Mouse (Mus musculus) right cerebral cortex, postnatal 10 days (tissue): ENCODE measurements around the gene Kirrel3.

ENCODE experiments used
- DNase-seq, 2 experiments: peaks; one replicate each; pipeline ENCODE4 v3.0.0; 2021; ENCODE audit warnings: low spot score in 2 of 2

The Kirrel3 gene

DNA sequence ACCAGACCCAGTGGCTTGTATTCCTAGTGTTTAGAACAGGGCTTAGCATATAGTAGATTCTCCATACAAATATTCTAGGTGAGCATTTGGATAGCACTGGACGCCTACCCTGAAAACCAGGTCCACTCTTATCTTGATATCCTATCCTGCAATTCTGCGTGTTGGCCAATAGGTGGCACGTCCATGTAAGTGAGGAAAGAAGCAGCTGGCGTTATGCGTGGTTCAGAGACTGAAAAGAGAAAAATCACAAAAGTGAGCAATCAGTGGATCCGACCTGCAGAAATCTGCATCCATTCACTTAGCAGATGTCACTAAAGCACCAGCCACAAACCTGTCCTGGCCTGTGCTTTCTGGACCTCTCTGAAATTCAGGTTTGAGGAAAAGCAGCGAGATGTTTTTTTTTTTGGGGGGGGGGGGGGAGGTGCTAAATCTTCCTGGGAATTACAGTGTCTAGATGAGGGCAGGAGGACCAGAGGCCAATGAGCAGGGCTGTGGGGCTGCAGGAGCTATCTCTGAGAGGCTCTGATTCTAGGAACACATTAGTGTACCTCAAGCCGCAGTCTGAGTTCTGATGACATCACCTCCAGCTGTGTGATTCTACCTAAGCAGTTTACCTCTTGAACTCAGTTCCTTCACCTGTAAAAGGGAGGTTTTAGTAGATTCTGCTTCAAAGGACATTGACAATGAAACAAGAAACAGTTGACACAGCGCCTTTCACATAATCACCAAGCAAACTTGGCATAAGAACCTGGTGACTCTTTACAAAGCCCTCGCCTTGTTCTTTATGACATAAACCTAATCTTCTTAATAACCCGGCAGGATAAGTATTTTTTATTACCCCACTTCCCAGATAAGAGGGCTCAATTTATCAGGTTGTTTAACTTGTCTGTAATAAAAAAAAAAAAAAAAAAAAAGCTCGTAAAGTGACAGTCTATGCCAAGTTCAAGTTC, 498.1 kb downstream of the Kirrel3 start:
- peak; percentile 51 to 56 for DNase-seq

DNA sequence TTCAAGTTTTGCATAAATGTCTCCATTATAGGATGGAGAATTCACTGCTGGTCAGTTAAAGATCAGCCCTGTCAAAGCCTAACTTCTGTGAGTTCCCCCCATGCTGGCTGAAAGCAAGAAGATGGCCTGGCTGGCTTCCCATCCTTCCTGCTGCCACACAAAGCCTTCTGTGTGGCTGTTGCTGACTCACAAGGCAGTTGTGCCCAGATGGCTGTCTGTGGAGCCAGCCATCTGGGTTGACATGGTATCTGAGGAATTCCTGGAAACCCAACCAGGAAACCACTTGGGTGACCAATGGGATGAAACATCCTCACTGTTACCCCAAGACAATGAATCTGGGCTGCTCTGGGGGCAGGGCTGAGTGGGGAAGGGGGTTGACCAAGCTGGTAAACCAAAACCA, 500.5 kb downstream of the Kirrel3 start:
- peak; percentile 76 to 77 for DNase-seq

DNA sequence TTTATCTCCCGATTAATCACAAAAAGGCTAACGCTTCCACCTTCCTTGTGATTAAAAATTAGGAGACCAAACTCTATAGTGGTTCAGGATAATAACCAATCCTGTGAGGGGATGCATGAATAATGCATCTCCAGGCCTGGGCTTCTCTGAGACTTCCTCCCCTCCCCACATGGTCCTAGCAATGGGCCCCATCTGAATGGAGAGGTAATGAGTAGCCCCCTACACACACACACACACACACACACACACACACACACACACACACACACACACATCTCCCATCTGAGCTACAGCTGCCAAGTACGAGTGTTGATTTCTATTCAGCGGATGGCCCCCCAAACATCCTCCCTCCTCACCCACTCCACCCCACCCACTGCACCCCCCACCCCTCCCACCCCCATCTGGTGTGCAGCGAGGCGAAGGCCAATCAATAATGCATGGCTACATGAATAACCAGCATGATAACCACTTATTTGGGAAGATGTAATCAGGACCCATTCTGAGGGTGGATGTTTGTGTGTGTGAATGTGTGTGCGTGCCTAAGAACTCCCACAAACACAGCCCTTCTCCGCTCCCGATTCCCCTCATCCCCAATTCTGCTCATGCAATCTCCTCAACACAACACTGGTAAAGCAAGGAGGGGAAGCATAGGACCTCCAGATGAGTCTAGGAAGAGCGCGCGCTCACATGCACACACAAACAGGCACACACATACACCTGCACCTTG, 501.9 kb downstream of the Kirrel3 start:
- peak in 1 of 2 experiments; percentile 45 for DNase-seq

DNA sequence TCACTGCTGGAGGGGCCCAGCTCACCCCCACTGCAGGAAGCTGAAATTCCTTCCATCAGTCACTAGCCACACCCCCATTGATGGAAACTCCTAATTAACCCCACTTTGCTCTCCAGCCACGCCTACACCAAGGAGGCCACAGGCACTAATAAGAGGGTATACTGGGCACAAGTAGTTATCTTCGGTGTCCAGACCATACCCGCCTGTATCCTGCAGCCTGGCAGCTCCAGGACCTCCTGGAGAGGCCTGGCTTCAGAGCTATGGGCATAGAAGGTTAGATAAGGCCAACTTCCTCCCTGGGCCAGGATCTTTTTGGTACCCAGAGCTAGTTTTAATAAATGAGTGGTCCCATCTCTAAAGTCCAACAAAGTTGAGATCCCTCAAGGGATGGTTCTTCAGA, 503.0 kb downstream of the Kirrel3 start:
- DNase-seq, result no peak

DNA sequence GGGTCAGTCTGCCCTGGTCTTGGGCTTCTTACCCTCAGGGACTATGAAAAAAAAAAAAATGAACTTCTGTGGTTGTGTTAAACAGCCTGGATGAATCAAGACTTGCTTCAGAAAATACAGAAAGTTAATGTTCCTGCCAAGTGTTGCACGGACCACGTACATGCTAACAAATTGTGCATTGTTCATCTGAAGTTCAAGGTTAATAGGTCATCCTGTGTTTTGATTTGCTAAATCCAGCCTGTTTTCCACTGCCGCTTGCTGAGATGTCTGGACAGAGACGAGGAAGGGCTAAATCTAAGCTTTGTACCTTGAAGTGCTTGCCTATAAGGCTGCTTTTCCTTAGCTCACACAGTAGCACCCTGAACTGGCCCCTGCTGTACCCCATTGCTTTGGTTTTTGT, 506.5 kb downstream of the Kirrel3 start:
- DNase-seq, result no peak

DNA sequence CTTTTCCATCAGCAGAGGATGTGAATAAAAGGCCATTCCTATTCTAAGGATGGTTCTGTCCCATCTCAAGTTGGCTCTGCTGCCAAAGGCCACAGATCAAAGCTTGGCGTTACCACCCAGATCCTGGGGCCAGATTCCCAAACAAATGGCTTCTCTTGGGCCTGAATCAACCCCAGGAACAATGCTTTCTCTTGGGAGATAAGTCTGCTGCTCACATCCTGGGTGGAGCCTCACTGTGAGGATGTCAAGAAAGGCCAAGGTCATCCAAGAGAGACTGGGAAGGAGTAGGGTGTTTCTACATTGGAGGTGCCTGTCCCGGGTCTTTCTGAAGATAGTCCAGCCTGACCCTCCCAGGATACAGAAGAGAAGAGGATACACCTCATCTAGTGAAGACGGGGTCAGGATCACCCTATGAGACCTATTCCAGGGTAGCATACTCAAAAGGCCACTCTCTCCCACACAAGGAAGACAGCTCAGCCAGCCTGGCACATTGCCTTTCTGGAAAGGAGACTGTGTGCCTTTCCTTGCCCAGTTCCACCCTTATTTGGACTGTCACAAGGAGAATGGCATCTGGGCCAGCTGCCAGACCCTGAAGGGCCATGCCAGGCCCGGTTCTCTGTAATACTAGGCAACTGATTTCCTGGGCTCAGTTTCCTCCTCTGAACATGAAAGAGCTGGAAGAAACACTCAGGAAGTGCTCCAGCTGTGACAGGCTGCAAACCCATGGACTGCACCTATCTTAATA, 507.9 kb downstream of the Kirrel3 start:
- peak; percentile 88 for DNase-seq

DNA sequence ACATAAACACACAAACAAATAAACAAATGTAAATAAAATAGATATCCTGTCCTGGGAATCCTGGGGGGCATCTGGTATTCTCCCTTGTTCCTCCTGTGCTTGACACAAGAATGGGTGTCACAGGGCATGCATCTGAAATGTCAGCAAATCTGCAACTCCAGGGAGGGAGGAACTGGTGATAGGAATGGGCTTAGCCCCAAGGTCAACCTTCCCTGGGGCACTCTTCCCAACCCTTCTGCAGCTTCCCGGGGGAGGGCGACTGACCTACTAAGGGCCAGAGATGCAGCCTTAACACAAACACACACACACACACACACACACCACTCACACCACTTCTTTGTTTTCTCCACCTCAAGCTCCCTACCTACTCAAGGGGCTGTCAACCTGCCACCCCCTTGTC, 509.4 kb downstream of the Kirrel3 start:
- DNase-seq, result no peak

DNA sequence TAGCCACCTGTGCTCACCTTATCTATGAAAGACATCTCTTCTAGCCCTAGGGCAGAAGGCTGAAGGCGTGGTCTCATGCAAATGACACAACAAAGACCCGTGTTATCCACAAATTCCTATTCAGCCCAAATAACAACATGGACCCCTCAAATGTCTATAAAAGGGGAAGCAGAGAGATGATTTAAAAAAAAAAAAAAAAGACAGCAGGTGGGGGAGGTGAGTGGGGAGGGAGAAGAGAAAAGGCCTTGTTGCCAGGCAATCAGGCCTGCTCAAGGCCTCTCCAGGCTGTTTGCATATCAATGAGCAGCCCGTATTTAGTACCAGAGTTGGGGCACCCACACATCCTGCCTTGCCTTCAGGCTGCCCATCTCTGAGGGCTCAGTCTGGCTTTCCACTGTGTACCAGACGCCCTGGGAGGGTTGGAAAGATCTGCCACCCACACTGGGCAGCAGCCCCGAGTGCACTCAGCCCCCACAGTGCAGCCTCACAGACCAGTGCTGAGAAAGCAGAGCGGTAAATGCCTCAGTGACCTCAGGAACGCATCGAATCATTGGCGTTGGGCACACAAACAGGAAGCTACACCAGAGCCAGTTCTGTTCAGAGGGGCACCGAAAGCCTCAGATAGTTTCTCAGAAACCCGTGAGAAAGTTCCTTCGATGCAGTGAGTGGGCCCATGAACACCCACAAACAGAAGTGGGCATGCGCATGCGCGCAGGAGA, 510.1 kb downstream of the Kirrel3 start:
- DNase-seq, result peak; percentile 71 to 75

DNA sequence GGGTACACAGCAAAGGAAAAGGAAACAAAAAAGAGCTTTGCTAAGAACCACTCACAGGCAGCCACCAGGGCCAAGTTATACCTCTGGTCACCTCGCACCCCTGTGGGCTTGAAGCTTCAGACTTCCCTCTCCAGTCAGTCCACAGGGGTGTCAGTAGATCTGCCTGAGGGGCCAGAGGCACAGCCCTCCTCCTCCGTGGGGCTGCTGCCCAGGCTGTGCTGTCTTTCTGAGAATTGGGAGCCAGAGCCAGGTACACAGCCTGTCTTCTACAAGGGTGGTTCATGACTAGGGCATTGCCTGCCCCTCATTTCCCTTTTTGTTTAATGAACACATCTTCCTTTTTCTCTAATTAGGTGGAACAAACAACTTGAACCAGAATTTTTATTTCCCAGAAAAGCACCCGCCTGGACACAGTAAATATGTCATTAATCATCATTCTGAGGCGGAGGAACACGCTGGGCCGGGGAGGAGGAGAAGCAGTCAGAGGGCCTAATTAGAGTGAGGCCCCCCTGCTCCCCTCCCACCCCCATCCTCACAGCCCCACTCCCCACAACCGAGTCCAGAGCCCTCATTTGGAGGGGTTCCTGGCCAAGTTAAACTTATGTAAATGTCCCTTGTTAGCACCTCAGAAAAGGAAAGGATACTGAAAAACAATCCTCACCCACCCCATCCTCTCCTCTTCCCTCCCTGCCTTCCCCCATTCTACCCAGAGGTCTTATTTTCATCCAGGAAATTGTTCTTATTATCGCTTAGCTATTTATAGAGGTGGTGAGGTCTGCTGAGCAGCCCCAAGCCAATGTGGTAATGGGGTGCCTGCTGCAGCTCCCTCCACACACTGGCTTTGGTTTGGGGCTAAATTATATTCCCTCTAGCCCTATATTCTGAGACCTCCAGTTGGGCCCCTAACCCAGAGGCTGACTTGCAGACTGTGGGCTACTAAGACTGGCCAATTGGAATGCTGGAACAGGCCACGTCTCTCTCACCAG, 512.5 kb downstream of the Kirrel3 start:
- no peak for DNase-seq

DNA sequence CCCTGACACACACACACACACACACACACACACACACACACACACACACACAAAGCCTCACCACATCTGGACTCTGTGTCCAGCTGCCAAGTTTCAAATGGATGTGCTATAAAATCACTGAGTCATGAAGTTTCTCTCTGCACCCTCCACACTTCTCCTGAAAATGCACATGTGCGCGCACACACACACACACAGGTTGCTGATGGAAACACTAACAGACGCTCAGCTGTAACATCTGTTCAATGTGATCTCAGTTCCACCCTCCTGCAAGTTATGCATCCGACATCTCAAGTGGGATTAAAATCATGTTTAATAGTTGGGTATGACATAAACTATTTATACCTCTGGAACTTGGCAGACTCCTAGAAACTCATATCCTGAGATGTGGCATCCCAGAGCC, 518.4 kb downstream of the Kirrel3 start:
- DNase-seq, result no peak

DNA sequence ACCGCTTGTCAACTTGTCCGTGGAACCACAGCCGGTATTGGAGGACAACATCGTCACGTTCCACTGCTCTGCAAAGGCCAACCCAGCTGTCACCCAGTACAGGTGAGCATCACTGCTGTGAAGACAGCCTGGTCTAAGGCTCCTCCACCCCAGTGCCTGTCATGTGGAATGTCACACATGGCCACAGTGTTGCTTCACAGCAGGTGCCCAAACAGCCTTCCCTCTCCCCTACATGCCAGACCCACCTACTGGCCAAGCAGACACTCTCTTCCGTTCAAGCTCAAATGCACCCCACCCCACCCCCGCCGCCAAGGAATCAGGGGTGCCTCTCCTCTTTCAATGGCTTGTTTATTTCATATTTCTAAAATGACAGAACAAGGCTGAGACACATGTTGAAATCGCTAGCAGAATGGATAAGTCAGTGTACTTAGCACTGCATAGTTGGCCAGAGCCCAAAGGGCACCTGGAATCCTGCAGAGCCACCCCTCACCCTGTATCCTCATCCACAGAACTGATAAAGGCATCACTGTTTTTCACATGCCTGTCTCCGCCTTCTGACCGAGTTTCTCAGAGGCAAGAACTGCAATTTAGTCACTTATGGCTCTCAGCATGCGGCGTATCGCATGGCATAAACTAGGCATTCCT, 522.1 kb downstream of the Kirrel3 start:
- no peak for DNase-seq

DNA sequence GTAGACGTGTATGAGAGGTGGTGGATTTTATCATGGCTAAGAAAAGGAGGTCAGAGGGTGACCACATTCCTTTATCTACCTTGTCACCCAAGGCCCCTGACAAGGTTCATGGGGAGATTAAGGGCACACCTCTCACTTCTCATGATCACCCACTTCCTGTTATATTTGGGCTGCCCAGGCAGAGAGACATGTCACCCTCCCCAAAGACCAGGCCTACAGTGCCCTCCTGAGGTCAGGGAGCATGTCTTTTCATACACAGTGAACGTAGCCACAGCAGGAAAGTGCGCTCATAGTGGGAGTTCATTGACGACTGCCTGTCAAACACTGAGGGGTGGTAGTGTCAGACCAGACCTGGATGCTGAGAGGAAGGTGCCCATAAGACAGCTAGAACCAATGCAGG, 531.1 kb downstream of the Kirrel3 start:
- DNase-seq, result no peak

DNA sequence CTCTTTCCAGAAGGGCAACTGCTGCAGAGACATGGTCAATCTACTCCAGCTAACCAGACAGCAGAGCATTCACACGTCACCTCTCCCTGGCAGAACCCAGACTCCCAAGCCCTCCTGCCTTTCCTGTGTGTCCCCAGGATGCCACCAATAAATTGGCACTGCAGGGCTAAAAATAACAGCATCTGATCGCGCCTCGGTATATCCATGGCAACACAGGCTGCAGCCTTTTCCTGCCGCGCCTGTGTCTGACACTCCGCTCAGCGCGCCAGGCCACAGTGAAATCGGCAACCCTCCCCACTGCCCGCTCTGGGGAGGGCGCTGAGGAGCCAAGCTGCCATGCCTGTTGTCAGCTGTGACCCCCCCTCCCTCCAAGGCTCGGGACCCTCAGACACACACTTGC, 531.9 kb downstream of the Kirrel3 start:
- DNase-seq, result peak; percentile 80 to 91

DNA sequence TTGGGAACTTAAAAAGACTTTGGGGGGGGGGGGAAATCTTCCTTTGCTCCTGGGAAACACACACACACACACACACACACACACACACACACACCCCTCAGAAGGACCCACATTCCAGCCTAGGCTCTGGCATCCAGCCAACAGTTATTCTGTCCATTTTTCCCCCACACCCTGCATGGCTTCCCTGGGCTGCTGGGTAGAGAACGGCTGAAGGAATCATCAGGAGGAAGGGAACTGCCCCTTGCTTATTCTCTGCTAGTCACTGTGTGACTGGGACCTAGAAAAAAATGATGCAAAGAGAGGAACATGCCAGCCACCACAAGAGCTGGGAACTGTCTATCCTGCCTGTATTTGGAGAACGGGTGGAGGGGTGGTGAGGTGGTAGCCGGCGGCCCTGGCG, 532.4 kb downstream of the Kirrel3 start:
- no peak for DNase-seq

DNA sequence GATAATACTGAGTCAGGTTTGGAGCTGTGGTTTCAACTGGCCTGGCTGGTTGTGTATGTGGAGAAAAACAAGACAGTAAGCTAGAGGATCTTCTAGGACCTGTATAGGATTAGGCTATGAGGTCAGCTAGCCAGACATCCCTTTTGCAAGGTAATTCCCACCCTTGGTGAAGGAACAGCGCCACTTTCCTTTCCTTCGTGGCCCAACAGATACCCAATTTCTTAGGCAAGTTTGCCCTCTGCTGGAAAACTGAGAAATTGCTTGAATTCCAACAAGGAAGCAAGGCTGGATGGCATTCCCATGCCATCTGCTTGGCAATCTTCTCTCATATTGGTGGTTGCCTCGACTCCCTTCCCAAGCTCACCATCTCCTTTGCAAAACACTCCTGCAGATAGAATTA, 533.7 kb downstream of the Kirrel3 start:
- peak; percentile 85 to 86 for DNase-seq

DNA sequence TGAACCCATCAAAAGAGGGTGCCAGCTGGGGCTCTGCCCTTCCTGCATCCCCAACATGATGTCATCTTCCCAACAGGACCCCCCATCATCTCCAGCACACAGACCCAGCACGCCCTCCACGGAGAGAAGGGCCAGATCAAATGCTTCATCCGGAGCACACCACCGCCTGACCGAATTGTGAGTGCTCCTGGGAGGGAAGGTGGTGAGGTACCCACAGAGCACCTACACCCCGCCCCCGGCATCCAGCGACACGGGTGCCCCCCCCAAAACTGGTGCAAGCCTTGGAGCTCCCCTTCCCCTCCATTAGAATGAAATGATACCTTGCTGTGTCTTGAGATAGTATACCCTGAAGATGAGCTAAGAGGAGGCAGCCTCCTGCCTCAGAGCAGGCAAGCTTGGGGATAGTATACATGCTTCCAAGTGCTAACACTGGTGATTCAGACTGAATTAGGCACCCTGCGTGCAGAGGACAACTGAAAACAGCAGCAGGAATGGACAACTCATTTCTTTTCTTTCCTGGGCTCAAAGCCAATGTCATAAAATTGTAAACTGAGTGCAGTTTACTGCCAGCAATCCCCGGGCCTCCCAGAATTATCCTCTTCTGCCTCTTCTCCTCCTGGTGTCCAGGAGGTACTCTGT, 534.4 kb downstream of the Kirrel3 start:
- DNase-seq, result no peak

DNA sequence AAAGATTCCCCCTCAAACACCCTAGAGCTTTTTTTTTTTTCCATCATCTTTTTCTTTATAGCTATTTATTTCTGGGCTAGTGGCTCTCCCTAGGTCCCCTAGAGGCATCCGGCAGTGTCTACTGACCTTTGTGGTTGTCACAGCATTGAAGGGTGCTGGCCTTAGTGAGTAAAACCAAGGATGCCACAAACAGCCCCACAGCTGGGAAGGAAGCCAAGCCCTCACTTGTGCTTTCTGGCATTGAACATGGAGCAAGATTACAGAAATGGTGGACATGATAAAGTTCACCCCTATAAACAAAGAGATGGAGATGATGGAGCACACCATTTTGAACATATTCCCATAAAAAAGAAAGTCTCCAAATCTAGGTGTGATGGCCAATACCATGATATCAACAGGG, 536.0 kb downstream of the Kirrel3 start:
- DNase-seq, result no peak

DNA sequence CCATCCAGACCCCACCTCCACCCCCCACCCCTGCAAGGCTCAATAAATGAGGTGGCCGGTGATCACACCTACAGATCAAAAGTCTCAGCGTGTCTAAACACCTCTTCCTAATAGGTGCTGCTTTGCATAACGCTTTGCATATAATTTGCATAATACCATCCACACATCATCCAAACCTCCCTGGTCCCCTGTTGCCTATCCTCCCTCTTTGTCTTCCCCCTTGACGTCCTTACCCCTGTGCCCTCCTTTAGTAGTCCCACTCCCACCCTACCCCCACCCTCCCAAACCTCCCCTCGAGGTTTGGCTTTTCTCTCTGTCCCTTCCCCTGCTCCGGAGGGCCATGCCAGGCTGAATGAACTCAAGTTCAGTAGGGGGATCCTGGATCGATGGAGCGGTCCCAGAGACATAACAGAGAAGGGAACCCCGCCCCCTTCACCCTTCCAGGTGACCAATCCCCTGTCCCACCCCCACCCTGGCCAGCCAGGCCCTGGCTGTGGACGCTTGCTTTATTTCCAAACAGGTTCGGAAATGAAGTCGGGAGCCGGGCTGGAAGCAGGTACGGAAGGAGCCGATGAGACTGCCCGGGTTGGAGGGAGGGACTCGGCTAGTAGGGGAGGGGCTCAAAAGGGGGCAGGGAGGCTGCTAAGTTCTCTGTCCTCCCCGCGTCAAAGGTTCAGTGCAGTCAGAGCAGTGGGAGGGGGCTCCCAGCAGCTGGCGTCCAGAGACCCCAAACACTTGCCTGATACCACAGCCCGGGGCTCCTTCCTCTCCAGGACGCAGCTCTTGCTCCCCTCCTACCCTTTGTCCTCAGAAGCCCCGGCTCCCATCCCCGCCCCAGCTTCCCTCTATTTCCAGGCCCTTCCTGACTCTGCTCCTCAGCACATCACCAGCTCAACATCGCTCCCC, 539.1 kb downstream of the Kirrel3 start:
- DNase-seq, result no peak
